Mouse (Mus musculus) midbrain, embryonic 13.5 days (tissue): Measurements from ENCODE around the gene 4921536K21Rik. TPM values are rescaled to one million over a fixed set of nuclear protein-coding genes. Genes with fewer than 3 reads are reported as not detected.
A peak's percentile ranks its signal among the peaks of the same experiment; 100 is the strongest.
"Not testable (repeated sequence)": the region's sequence is repeated elsewhere in the genome, so short reads cannot be mapped to it uniquely, and the experiment has no call there.

Experiments used
- ATAC-seq: fragments of 200-750 bp; cut with Nextera tagmentation; 2 replicates; pipeline ENCODE4 v1.8.0; 2017; ENCODE audit warnings: mild to moderate bottlenecking, moderate TSS enrichment, moderate library complexity
- H3K27ac ChIP-seq: fragments of 300-500 bp; sonication (generic); 2 replicates; pipeline ENCODE4 v1.5.1; 2015; ENCODE audit warnings: inconsistent platforms, mild to moderate bottlenecking, moderate library complexity
- H3K27me3 ChIP-seq: fragments of 300-500 bp; sonication (generic); 2 replicates; pipeline ENCODE4 v1.6.1; 2015; ENCODE audit warnings: mild to moderate bottlenecking, inconsistent platforms
- H3K36me3 ChIP-seq: fragments of 300-500 bp; sonication (generic); 2 replicates; pipeline ENCODE4 v1.6.1; 2015; ENCODE audit warnings: mild to moderate bottlenecking, inconsistent platforms
- H3K4me1 ChIP-seq: fragments of 300-500 bp; sonication (generic); replicated peaks from 2 replicates; pipeline ENCODE4 v1.6.1; 2015; ENCODE audit warnings: inconsistent platforms
- H3K4me2 ChIP-seq: fragments of 300-500 bp; sonication (generic); replicated peaks from 2 replicates; pipeline ENCODE4 v1.6.1; 2015; ENCODE audit warnings: moderate library complexity, mild to moderate bottlenecking, inconsistent platforms
- H3K4me3 ChIP-seq: fragments of 300-500 bp; sonication (generic); replicated peaks from 2 replicates; pipeline ENCODE4 v1.5.1; 2015; ENCODE audit warnings: mild to moderate bottlenecking, inconsistent platforms
- H3K9ac ChIP-seq: fragments of 300-500 bp; sonication (generic); replicated peaks from 2 replicates; pipeline ENCODE4 v1.6.1; 2015; ENCODE audit warnings: mild to moderate bottlenecking, inconsistent platforms
- H3K9me3 ChIP-seq: fragments of 300-500 bp; sonication (generic); 2 replicates; pipeline ENCODE4 v1.6.1; 2016; ENCODE audit warnings: mild to moderate bottlenecking, inconsistent platforms
- whole genome bisulfite sequencing: fragments of 180-500 bp; shearing (Covaris S2); methylation state at CpG from one replicate; pipeline ENCODE4 v1.1.7; 2015; 5-methylcytosine and 5-hydroxymethylcytosine counted together
- polyA plus RNA-seq: library from polyadenylated mRNA; unstranded; fragments of >200 nt; fragmentation: Nextera tagmentation; extraction: Ambion mirVana; gene quantifications from 2 replicates; pipeline ENCODE4 v1.2.1, GENCODE M21; 2015

4921536K21Rik gene
- polyA plus RNA-seq, 1 experiment from 2014 or later, result 0.67 TPM

DNA sequence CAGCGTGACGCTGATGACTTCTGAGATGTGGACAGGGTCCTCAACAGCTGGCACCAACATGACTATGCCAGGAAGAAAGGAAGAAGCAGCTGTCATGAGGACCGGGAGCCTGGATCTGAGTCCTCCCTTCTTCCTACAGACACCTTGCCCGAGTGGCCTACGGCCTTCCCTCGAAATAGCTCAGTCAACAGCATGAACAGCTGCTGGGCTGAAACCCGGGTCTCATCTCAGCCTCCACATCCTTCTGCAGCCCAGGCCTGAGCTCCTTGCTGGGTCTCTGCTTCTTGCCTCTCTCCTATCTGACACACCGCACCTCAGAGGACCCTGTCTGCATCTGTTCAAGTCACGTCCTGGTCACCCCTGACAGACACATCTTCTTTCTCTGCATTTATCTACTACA lies 27.2 kb upstream of the 4921536K21Rik start:
- peaks cover 24% of the 10 kb centered on the region for H3K36me3 ChIP-seq
- no peak overlapping the region for H3K27ac ChIP-seq
- no peak overlapping the region for H3K4me3 ChIP-seq
- H3K4me1 ChIP-seq, result no peaks in the 10 kb centered on the region
- H3K9me3 ChIP-seq, result no peaks in the 10 kb centered on the region
- H3K9ac ChIP-seq, result no peak overlapping the region
- ATAC-seq, result no peak
- no peaks in the 10 kb centered on the region for H3K27me3 ChIP-seq
- 96% methylated on average over 9 of the region's 9 CpGs for WGBS
- H3K4me2 ChIP-seq, result no peak overlapping the region

DNA sequence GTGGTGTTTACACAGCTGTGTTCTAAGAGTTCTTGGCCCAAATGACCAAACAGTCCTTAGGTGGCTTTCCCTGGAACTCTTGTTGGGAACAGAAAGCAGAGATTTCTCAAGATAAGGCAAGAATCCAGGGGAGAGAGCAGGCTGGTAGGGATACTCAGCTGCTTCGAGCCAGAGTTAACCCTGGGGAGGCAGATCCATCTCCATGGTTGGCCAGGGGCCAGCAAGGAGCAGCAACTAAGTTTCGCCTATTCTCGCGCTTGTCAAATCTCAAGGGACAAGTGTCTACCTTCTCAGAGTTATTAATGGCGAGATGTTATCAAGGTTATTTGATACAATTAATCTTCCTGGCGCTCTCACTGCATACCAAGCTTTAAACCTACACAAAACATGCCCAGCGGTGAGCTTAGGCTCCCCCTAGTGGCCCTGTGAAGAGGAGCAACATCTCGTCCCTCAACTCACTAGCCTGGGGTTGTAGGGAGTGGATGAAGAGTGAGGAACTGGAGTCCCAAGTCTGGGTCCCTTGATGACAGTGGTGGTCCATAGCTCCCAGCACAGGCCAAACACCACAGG lies 26.5 kb upstream of the 4921536K21Rik start:
- Histone ChIP-seq H3K4me3 (no peak overlapping the region), H3K9me3 (no peaks in the 10 kb centered on the region), H3K4me2 (no peak overlapping the region), H3K27me3 (no peaks in the 10 kb centered on the region), H3K27ac (no peak overlapping the region), H3K36me3 (peaks cover 18% of the 10 kb centered on the region), H3K9ac (no peak overlapping the region), H3K4me1 (no peaks in the 10 kb centered on the region)
- ATAC-seq, result no peak
- WGBS, result 29% methylated on average over 8 of the region's 8 CpGs

DNA sequence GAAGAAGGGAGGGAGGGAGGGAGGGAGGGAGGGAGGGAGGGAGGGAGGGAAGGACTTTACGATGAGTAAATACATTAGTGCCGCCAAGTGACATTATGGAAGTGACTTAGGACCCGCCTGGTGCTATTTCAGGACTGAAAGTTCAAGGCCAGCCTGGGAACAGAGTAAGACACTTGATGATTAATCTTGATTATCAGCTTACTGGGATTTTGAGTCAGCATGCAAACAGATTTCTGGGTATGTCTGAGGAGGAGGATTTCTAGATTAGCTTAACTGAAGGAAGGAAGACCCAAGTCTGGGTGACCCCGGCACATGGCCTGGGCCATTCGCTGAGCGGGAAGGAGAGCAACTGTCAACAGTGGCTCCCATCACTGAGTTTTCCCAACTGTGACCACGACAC lies 25.6 kb upstream of the 4921536K21Rik start:
- WGBS, result 88% methylated on average over 7 of the region's 7 CpGs
- no peak overlapping the region for H3K4me3 ChIP-seq
- H3K9me3 ChIP-seq, result no peaks in the 10 kb centered on the region
- no peak for ATAC-seq
- no peak overlapping the region for H3K4me2 ChIP-seq
- H3K36me3 ChIP-seq, result peaks cover 11% of the 10 kb centered on the region
- no peaks in the 10 kb centered on the region for H3K4me1 ChIP-seq
- no peak overlapping the region for H3K9ac ChIP-seq
- no peak overlapping the region for H3K27ac ChIP-seq
- peaks cover 3% of the 10 kb centered on the region; the same call in 1 of the 2 replicates for H3K27me3 ChIP-seq

DNA sequence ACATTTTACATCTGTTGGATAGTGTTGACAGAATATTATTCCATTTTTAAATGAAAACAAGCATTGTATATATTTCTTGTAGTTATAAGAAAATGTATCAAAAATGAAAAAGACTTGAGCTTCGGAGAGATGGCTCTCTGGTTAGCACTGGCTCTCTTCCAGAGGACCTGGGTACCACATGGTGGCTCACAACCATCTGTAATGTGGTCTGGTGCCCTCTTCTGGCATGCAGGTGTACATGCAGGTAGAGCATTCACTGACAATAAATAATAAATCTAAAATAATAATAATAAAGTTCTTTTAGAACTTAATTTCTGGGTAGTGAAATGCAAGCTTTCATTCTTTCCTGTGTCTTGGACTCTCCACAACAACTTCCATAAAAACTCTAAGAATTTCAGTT lies 23.8 kb upstream of the 4921536K21Rik start:
- no peak overlapping the region for H3K9ac ChIP-seq
- ATAC-seq, result no peak
- H3K4me1 ChIP-seq, result peaks cover 5% of the 10 kb centered on the region; the same call in 1 of the 2 replicates
- peaks cover 3% of the 10 kb centered on the region; the same call in 1 of the 2 replicates for H3K27me3 ChIP-seq
- H3K4me3 ChIP-seq, result no peak overlapping the region
- H3K36me3 ChIP-seq, result peaks cover 9% of the 10 kb centered on the region
- 68% methylated on average over 1 of the region's 1 CpGs for WGBS
- H3K27ac ChIP-seq, result no peak overlapping the region
- H3K4me2 ChIP-seq, result no peak overlapping the region
- H3K9me3 ChIP-seq, result no peaks in the 10 kb centered on the region

DNA sequence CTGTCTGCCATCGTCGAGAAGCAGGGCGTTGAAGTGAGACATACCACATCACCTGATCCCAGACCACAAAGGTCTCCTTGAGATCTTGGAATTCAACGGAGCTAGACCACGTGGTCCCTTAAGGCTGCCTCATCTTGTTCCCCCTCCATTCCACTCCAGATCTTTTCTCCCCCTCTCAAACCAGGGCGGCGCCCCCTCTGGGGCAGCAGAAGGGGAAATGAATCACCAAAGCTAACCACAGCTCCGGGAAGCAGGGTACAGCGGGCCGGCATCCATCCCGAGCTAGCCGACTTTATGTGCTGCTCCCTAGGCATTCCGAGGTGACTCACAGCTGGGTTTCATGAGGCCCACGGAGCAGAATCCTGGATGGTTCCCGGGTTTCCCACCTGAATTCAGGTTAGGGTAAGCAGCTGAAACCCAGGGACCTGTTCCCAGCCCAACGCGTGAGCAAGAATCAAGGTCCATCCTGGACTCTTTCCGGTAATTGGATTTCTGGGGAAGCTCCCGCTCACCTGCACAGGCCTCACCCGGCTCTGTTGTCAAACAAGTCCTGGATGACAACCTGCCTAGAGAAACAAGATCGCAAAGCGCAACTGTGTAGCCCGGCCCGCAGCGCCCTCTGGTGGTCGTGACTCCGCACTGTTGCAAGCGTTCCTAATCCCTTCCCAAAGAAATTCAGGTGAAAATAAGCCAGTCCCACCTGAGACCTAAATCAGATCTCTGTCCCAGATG lies 19.4 kb upstream of the 4921536K21Rik start, which contains the start of gene Slc35e4:
Gene Slc35e4 (minus strand): TSS at position 556 of the 732 bp plus-strand sequence.
- Histone ChIP-seq H3K27ac (peak within 1 kb of the TSS; percentile 65), H3K9me3 (no peaks in the 10 kb centered on the region), H3K4me3 (peak within 1 kb of the TSS; percentile 64), H3K9ac (peak within 1 kb of the TSS; percentile 75), H3K36me3 (no peaks in the 10 kb centered on the region), H3K27me3 (peaks cover 8% of the 10 kb centered on the region; the same call in 1 of the 2 replicates), H3K4me2 (peak within 1 kb of the TSS; percentile 89), H3K4me1 (peaks cover 39% of the 10 kb centered on the region)
- ATAC-seq, result peak; percentile 62
- WGBS, result under 1% methylated on average over 28 of the region's 28 CpGs

DNA sequence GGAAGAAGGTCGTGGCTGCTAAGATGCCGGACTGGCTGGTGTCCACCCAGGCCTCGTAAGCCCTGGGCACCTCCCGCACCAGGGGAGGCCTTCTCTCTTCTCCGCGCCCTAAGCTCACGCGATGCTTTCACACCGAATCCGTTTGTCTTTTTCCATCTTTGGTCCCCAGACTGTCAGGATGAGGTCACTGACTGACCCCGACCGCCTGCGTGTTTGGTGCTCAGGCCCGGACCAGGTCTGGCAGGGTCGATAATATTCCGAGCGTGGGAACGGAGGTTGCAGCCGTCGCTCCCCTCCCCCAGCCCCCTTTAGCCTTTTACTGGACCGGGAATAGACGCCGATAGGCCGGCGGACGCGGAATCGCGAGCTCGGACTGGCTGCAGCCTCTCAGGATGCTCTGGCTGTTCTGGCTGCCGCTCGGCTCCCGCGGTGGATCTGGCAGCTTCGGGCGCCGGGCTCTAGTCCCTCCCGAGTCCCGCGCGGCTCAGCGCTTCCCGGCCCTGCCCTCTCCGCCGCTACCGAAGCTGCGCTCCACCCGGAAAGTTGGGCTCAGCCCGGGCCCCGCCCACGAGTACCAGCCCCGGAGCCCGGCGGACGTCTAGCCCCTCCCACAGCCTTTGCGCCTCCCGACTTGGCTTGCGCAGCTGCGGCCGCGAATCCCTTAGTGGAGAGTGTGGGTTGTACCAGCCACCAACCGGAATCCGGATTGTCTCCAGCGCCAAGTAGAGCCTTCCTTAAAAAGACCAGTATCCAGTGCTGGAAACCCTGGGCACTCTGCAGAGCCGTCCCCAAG lies 18.6 kb upstream of the 4921536K21Rik start:
- peak overlapping the region; percentile 75 for H3K9ac ChIP-seq
- H3K4me2 ChIP-seq, result peak overlapping the region; percentile 89
- H3K27ac ChIP-seq, result peak overlapping the region; percentile 65
- under 1% methylated on average over 65 of the region's 65 CpGs for WGBS
- ATAC-seq, result peak; percentile 84
- peak overlapping the region; percentile 64 for H3K4me3 ChIP-seq
- no peaks in the 10 kb centered on the region for H3K9me3 ChIP-seq
- H3K4me1 ChIP-seq, result peaks cover 39% of the 10 kb centered on the region
- H3K36me3 ChIP-seq, result no peaks in the 10 kb centered on the region
- peaks cover 8% of the 10 kb centered on the region; the same call in 1 of the 2 replicates for H3K27me3 ChIP-seq

DNA sequence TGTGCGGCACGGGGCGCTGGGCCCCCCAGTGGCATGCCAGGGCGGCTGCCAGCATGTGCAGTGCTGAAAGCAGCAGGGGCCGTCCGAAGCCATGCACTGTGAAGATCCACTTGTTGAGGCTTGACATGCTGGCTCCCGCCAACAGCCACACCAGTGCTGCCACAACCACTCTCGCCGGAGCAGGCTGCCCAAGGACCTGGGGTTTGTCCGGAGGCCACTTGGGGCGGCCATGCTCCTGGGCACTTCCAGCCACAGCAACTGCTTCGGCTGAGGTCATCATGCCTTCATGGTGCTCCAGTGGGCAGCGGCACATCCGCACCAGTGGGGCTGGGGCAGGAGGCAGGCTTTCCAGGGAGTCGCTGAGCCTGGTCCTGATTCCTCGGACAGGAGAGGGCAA lies 18.0 kb upstream of the 4921536K21Rik start:
- Histone ChIP-seq H3K36me3 (no peaks in the 10 kb centered on the region), H3K27me3 (peaks cover 8% of the 10 kb centered on the region; the same call in 1 of the 2 replicates), H3K9me3 (no peaks in the 10 kb centered on the region), H3K4me3 (peak overlapping the region; percentile 64), H3K4me2 (peak overlapping the region; percentile 89), H3K9ac (peak overlapping the region; percentile 75), H3K27ac (0 out of 2 replicates have a peak overlapping the region, but pooled peaks have one; percentile 65), H3K4me1 (peaks cover 44% of the 10 kb centered on the region)
- ATAC-seq, result peak; percentile 32
- 3% methylated on average over 16 of the region's 16 CpGs for WGBS

DNA sequence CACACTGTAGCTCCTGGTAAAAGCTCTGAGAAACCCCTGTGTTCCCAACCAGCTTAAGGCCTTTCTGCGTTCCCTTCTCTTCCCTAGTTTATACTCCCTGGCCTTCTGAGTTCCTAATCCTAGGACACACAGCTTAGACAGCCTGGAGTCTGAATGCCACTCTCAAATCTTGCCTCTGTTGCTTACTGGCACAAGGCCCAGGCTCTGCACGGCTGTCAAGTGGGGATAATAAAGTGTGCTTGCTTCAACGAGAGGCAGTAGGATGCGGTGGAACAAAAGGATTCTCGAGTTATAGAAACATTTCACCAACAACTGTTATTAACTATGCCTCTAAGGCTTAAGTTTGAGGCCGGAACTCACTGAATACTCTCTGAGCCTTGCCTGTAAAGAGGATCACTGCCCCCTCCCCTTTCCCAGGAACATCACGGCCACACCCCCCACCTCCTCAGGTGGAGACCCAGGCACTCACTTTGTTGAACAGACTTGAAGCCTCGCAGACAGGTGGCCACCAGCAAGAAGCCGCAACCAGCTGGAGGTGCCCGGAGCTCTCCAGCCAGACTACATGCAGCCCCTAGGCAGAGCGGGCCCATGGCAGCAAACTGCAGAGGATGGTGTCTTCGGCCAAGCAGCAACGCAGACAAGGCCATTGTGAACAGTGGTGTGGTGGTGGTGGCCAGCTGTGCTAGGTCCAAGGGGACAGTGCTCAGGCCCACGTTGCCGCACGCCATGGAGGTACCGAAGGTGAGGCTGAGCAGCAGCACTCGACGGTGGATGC lies 17.4 kb upstream of the 4921536K21Rik start:
- Histone ChIP-seq H3K9ac (peak overlapping the region; percentile 75), H3K9me3 (no peaks in the 10 kb centered on the region), H3K4me1 (peaks cover 46% of the 10 kb centered on the region), H3K4me2 (peak overlapping the region; percentile 89), H3K4me3 (peak overlapping the region; percentile 64), H3K27me3 (peaks cover 8% of the 10 kb centered on the region; the same call in 1 of the 2 replicates), H3K27ac (0 out of 2 replicates have a peak overlapping the region, but pooled peaks have one; percentile 10), H3K36me3 (peaks cover 6% of the 10 kb centered on the region; the same call in 1 of the 2 replicates)
- peak; percentile 27 for ATAC-seq
- 14% methylated on average over 19 of the region's 19 CpGs for WGBS

DNA sequence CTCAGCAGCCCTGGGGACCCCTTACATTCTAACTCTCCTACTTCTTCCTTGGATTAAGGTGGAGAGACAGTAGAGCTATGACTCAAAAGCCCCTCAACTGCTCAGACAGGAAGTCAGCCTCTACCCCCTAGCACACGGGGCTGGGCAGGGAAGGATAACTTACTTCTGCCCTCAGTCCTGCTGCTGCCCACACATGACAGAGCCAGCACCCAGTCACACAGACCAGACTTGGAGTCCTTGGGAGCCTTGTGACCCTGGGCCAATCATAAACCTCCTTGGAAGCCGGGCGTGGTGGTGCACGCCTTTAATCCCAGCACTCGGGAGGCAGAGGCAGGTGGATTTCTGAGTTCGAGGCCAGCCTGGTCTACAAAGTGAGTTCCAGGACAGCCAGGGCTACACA lies 16.5 kb upstream of the 4921536K21Rik start:
- H3K9me3 ChIP-seq, H3K27me3 ChIP-seq, ATAC-seq, H3K27ac ChIP-seq: not testable (repeated sequence)
- Histone ChIP-seq H3K36me3 (peaks cover 14% of the 10 kb centered on the region), H3K9ac (peak overlapping the region; percentile 47; the same call in 1 of the 2 replicates), H3K4me3 (peak overlapping the region; percentile 1; the same call in 1 of the 2 replicates), H3K4me2 (peak overlapping the region; percentile 89), H3K4me1 (peaks cover 46% of the 10 kb centered on the region)
- 84% methylated on average over 6 of the region's 6 CpGs for WGBS

DNA sequence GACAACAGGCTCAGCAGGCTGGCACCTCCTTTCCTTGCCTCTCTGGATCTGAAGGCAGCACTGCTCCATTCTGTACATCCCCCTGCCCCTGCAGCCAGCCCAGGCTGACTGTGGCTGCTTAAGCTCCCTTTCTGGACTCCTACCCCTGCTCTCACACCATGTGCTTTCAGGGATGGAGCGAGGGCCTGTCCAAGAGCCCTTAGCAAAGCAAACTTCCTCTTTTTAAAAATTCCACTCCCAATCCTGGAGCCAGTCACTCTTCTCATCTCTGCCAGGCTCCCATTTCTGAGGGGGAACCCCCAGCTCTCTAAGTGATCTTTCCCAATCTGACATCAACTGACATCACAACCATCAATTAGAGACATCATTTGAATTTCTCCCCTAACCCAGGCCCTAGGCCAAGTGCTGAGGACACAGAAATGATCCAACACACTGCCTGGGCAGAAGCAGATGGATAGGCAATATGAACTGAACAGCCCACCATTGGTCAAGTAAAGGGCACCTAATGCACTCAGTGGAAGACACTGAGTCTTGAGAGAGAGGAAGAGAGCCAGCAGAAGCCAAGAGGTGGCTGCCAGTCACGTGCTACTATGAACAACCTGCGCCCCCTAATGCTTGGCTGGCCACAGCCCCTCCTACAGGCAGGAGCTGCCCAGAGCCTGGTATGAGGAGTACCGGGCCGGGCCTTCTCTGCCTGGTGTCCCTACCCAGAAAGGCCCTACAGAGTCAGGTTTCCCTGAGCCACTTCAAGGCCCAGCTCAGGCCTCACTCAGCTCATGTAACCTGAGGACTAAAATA lies 15.8 kb upstream of the 4921536K21Rik start:
- Histone ChIP-seq H3K9me3 (no peaks in the 10 kb centered on the region), H3K4me2 (peak overlapping the region; percentile 89), H3K27ac (no peak overlapping the region), H3K36me3 (peaks cover 18% of the 10 kb centered on the region), H3K4me1 (peaks cover 46% of the 10 kb centered on the region), H3K27me3 (peaks cover 6% of the 10 kb centered on the region; the same call in 1 of the 2 replicates), H3K4me3 (peak overlapping the region; percentile 1; the same call in 1 of the 2 replicates), H3K9ac (peak overlapping the region; percentile 47)
- WGBS, result 64% methylated on average over 5 of the region's 5 CpGs
- ATAC-seq, result no peak
